Mouse (Mus musculus): Measurements from ENCODE around the gene Caprin2.
"Not testable (repeated sequence)": the region's sequence is repeated elsewhere in the genome, so short reads cannot be mapped to it uniquely, and the experiment has no call there.

Caprin2 gene

DNA sequence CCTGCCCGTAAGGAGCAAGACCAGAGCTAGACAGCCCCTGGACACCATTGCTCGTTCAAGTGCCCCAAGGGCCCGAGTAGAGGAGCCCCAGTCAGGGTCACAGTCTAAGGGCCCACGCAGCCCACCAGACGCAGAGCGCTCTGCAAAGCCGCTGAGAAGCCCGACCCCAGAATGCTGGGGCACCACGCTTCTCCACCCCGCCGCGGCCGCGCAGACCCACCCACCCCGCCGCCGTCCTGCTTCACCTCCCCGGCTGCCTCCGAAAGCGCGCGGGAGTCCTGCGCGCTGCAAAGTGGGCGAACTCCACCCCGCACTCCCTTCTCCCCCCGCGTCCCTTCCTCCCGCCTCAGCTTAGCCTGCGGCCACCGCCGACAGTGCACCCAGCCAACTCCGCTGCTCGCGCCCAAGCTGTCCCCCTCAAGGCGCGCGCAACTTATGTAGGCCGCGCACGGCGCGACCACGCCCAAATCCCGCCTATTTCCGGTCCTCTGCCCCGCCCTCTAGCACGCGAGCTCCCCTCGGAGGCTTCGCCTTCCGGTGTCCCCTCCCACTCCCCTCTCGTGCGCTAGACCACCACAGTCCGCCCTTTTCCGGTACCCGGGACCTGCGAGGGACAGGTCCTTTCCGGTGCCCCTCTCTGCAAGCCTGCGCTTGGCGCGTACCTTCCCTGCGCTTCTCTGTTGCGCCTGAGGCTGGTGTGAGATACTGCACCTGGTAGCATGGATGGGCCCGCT is at the start of gene Caprin2:
Gene Caprin2 (minus strand): TSS at position 465 of the 734 bp plus-strand sequence.
- peak; percentile 95 to 96 for DNase-seq

DNA sequence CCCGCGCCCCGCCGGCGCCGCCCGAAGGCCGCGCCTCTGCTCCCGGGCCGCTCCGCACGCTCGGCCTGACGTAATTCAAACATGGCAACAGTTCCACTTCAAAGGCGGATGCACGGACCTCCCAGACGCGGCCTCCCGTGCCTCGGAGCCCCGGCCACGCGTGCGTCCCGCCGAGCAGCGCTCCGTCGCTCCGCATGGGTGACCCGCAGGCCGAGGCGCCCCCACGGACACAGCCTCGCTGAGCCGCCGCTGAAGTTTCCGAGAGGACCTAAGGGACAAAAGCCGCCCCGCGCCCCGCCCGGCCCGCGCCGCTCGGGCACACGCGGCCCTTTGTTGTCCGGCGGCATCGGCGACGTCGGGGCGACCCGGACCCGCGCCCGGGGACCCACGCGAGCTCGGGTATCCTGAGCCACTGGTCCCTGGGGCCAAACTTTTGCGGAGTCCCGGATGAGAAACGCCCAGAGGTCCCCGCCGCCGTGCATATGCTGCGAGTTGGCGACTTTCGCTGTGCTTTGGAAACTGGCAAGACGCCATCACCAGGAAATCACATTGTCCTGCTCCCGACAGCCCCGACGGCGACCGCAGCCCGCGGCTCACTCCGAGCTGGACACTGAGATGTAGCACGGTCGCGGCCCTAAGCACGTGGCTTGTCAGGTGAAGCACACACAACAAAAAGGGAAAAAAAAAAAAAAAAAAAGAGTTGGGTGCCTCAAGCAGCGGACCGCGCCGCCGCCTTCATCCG is 48.9 kb upstream of the Caprin2 start:
- peak; percentile 78 to 87 for DNase-seq

DNA sequence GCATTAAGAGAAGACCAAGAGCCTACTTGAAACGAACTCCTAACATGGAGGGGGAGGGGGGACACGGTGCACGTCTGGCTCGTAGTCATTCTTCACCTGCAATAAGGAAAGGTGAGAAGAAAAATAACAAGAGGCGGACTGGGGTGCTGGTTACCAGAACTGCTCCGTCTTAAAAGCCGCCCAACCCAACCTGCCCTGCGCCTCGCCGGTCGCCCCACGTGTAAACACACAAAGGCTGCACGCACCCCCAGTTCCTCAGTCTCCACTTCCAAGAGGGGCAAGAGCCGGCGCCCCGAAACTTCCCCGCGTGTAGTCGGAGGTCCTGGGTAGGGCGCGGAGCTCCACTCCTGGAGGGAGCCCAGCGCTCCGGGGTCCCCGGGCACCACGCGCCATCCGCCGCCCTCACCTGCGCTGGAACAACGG is 48.3 kb upstream of the Caprin2 start:
- DNase-seq, result no peak

DNA sequence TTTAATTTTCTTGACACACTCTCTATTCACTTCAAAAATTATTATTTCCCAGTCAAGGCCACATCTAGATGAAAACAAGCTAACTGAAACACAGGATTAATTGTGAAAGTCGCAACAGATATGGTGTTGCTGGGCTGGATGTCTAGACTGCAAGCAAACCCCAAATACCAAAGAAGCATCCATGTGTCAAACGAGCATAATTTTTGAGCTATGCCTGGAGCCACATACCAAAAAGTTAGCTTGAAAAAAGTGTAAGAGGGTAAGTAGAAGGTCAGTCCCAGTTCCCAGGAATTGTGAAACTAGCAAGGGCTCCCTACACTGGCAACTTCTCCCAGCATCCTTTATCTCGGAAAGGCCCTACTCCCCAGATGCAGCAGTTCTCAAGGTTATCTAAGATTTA is 47.7 kb upstream of the Caprin2 start:
- peak in 1 of 2 experiments; percentile 13 for DNase-seq

DNA sequence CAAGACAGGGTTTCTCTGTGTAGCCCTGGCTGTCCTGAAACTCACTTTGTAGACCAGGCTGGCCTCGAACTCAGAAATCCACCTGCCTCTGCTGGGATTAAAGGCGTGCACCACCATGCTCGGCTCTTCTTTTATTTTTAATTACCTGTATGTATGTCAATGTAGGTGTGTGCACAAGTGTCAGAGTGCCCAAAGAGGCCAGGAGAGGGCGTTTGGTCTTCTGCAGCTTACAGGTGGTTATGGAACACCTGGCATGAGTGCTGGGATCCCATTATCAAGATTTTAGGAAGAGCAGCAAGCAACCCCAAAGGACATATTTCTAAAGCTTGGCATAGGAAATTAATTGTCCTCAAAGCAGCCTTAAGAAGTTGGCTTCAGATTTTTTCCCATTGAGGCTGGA is 46.4 kb upstream of the Caprin2 start:
- no peak for DNase-seq

DNA sequence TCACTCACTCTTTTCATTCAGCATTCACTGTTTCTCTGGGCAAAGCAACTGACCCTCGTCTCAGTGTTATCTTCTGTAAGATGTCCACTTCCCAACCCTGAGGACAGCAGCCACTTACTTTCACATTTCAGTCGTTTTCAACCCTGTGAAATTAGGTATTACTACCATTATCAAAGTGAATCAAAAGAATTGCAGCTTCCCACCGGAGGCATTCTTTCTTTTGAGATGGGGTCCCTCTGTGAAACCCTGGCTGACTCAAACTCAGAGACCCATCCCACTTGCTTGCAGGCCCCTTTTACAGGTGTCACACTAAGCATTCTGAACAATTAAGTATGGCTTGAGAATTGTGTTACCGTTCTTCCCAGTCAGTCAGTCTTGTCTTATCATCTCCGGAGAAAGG is 45.8 kb upstream of the Caprin2 start:
- no peak for DNase-seq

DNA sequence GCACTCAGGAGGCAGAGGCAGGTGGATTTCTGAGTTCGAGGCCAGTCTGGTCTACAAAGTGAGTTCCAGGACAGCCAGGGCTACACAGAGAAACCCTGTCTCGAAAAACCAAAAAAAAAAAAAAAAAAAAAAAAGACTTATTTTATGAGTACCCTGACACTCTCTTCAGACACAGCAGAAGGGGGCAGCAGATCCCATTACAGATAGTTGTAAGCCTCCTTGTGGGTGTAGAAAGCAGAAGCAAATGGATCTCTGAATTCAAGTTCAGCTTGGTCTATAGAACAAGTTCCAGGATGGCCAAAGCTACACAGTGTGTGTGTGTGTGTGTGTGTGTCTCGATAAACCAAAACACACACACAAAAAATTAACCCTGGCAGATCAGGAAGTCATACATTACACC is 44.3 kb upstream of the Caprin2 start:
- peak in 1 of 2 experiments; percentile 22 for DNase-seq

DNA sequence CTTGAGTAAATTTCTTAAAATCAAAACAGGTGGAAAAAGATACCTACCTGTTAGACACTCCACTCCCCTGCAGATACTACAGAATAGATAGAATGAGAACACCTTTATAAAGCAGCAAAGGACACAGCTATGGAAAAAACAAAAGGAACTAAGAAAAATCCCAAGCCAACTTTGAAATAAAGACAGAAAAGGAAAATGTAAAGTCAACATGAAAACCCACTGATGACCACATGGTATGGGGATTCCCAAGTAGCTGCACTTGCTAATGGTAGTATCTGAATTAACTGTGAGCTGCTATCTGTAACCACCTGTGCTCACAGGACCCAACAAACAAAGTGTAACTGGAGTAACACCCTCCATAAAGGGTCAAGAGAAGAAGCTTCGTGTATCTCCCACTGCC is 41.7 kb upstream of the Caprin2 start:
- DNase-seq, result no peak

DNA sequence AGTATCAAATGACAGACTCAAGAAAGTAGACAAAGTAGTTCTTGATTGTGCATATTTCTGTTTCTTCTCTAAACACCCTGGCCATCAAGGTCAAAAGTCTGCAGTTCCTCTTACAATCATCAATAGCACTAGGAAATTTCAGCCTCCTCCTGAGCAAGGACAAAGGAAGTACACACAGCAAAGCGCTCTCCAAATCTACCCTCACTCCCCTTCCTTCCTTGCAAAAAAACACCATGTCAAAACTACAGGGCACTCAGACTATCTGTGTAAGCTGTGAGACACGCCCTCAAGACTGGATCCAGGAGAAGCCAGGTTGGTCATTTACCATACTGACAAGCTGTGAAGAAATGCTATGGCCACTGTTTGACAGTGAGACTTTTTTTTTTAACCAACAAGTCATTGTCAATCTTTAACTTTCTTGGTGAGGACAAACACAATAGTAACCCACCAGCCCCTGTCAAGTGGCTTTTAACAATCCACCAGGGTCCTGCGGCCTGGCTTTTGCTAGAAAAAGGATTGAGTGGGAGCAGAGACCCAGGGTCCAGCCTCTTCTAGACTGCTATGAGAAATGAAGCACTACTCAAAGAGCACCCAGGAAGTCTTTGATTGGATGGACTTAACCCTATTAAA is 39.0 kb upstream of the Caprin2 start:
- DNase-seq, result no peak

DNA sequence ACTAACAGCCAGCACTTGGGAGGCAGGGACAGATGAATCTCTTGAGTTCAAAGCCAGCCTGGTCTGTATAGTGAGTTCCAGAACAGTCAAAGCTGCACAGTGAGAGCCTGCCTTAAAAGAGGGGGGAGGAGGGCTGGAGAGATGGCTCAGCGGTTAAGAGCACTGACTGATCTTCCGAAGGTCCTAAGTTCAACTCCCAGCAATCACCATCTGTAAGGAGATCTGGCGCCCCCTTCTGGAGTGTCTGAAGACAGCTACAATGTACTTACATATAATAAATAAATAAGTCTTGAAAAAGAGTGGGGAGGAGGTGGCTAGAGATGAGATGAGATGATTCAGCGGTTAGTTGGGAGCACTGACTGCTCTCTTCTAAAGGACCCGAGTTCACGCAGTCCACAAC is 35.2 kb upstream of the Caprin2 start:
- DNase-seq, result peak; percentile 30 to 49

DNA sequence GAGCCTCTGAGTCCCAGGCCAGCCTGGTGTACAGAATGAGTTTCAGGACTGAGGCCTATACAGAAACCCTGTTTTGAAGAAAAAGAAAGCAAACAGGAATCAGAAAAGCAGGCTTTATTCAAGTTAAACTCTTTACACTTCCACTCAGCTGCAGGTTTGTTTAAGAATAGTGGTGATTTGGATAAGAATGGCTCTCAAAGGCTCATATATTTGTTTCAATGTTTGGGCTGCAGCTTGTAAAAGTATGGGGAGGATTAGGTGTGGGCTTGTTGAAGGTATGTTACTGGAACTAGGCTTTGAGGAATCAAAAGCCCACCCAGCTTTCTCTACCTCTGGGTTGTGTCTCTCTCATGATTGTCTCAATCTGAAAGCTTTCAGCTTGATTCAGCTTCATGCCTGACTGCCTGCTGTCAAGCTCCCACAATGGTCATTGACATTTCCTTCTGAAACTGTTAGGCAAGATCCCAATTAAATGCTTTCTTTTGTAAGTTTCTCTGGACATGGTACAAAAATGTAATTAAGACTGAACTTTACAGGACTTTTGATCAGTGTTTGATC is 22.9 kb upstream of the Caprin2 start:
- DNase-seq, result no peak

DNA sequence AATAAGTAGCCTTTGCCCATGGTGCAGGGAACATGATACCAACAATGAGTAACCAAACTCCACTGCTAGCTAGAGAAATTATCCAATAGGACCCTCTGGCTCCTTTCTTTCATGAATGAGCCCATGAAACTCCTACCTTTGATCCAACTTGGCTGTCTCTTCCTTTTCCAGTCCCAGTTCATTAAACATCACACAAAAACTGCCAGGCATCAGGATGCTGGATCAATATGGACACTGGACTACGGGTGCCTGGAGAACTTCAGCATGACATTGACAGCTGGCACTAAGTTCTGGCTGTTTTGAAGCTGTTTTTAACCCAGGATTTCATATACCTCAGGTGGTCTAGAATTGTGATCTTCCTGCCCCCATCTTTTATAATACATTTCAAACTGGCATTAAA is 21.6 kb upstream of the Caprin2 start:
- DNase-seq, result no peak

DNA sequence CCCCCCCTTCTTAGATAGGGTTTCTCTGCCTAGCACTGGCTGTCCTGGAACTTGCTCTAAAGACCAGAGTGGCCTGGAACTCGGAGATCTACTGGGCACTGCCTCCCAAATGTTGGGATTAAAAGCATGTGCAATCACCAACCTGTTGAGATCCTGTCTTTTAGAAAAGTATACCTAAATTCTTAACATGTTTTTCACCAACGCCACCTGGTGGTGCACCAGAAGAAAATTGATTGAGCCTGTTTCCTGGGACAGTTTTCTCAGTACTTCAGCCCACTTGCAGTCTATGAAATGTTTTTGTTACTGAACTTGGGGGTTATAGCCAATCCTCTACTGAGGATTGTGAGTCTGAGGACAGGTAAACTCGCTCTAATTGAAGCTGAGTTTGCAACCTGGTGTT is 20.8 kb upstream of the Caprin2 start:
- DNase-seq, result peak; percentile 39 to 41

DNA sequence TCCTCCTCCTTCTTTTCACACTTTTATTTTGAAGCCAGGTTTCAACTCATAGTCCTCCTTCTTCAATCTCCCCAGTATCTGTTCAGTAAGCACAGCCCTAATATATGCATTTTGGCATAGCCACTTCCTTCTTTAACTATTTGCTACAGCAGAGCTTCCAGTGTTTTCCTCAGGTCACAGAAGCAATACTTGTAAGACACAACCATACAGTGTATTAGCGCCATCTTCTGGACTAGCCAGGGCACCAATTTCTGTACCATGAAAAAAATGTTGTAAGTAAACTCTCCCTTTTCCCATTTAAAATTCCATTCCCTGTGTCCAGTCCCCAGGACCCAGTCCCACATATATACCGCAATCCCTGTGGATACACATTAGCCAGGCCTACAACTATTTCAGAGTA is 17.9 kb upstream of the Caprin2 start:
- peak; percentile 63 to 74 for DNase-seq

DNA sequence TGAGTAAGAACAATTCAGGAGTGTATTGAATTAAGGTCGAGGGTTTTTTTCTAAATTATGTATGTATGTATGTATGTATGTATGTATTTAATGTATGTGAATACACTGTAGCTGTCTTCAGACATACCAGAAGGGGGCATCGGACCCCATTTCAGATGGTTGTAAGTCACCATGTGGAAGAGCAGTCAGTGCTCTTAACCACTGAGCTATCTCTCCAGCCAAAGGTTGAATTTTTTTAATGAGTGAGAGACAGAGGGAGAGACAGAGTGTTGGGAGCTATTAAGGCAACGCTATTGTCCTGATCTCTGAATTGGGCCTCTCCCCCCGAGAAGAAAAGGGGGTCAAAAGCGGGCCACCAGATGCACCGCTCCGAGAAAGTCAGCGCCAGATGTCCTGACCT is 15.9 kb upstream of the Caprin2 start:
- DNase-seq, result not testable (repeated sequence)

DNA sequence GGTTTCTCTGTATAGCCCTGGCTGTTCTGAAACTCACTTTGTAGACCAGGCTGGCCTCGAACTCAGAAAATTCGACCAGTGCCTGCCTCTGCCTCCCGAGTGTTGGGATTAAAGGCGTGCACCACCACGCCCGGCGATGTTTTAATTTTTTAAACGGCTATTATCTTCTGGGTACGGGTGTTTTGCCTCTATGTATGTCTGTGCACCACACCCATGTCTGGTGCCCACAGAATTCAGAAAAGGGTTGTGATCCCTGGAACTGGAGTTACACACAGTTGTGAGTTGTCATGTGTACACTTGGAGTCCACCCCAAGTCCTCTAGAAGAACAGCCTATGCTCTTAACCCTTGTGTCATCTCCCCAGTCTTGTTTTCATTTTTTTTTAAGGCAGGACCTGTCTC is 10.9 kb upstream of the Caprin2 start:
- DNase-seq, result no peak

DNA sequence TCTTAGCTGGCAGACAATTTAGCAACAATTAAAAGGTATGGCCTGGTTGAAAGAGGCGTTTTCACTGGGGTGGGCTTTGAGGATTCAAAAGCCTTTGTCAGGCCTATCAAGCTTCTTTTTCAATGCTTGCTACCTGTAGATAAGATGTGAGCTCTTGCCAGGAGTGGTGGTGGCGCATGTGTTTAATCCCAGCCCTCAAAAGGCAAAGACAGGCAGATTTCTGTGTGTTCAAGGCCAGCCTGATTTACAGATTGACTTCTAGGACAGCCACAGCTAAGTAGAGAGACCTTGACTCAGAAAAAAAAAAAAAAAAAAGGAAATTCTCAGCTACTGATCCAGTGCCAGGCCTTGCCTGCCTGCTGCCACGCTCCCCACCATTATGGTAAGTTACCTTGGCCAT is 6.7 kb upstream of the Caprin2 start:
- no peak for DNase-seq

DNA sequence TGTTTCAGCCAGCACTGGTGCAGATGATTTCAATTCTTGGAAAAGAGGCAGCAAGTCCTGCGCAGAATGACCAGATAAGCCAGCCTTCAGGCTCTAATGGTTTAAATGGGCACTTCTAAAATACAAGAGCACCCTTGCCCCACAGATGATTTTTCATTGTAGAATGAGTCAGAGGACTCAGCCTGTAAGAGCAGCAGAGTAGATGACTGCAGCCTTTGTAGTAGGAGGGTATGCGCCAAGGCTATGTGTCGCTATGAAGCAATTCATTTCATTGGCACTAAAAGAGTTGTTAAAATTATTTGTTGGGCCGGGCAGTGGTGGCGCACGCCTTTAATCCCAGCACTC is 442 bp upstream of the Caprin2 start:
- DNase-seq, result no peak

DNA sequence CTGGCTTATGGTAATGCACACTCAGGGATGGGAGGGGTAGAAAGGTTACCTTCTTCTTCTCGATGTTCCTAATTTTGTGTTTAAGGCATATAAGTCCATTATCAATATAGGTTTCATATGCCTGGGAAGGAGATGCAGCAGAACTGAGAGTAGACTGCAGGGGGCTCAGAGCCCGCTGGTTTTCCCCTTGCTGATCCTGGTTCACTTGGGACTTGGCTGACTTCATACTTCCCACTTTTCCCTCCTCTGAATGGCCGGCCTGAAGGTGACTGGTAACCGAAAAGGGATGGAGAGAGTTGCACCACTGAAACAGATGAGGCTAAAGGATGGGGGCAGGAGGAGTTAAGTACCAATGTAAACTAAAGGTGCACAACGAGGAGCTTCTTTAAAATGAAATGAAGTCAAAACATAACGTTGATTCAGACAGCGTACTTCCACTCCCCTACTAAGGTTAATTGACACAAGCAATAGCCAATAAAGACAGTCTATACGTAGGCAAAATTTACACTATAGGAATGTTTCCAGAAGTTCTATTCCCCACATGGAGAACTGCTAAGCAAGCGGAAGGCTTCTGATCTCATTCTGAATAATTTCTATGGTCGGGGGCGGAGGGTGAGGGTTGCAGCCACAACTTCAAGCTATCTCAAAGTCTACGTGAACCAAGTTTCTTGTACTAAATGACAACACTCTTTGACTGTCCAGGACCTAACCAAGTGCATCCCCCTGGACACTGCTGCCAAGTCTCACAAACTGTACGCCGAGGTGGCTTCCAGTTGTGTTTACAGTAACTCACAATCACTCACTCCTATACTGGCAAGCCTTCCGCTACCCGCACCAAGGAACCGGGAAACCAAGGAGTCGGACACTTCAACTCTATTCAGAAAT is 907 bp downstream of the Caprin2 start:
- DNase-seq, result peak; percentile 20 to 43

DNA sequence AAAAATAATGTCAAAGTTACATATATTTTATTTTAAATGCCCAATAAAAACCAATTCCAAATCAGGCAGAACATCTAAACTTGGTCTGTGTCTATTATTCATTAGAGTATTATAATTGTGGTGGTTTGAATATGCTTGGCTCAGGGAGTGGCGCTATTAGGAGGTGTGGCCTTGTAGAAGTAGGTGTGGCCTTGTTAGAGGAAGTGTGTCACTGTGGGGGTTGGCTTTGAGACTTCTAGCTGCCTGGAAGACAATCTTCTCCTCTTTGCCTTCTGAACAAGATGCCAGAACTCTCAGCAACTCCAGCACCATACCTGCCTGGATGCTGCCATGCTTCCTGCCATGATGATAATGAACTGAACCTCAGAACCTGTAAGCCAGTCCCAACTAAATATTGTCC is 22.1 kb downstream of the Caprin2 start:
- no peak for DNase-seq

DNA sequence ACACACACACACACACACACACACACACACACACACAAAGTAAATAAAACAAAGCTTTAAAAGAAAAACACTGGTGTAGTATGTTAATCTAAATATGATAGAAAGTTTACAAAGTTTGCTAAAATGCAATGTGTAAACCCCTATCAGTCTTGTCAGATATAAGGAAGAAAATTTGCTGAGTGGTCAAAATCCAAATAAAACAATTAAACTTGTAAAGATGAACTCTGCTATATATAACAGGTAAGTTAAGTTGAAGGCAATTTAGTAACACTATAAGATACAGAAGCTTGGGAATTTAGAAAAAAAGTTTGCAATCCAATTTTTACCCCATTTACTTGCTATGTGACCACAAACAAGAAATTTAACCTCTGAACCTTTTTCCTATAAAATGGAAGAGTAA is 50.4 kb downstream of the Caprin2 start:
- DNase-seq, result no peak

DNA sequence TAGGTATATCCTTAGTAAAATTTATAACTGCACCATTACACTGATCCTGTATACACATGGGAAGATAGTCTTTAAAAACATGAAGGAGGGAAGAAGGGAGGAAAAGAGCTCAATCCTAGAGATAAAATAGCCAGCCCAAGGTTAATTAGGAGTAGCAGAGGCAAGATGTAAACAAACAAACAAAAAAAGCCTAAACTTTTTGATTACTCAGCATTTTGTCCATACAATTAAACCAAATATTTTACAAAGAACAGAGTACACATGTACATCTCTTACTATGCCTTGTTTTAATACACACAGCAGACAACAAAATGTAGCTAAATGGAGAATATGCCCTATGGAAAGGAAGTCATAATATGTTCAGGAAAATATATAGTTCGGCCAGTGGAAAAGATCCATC is 54.3 kb downstream of the Caprin2 start:
- DNase-seq, result no peak

DNA sequence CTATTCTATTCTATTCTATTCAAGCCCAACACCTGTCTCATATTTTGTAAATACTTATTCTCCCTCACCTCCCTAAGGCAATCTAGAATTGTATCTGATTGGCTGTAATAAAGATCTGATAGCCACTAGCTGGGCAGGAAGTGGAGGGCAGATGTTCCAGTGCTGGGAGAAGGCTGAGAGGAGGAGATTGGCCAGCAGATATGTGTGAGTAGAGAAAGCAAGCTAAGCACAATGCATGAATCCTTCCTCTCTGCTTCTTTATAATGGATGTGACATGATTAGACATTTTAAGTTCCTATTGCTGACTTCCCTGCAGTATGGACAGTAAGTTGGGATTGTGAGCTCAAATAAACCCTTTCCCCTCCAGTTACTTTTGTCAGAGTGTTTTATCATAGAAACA is 57.6 kb downstream of the Caprin2 start:
- no peak for DNase-seq

All from kidney, postnatal 4 days (tissue).